Mouse (Mus musculus) neural tube, embryonic 10.5 days (tissue): ENCODE results near the gene B4gat1.

Experiments
- DNase-seq: peaks from one replicate; pipeline ENCODE4 v3.0.0-alpha.2; 2017; ENCODE audit warnings: low spot score; ENCODE audit errors: extremely low spot score

The B4gat1 gene

GRCm38 (mm10) chr19:5058801-5059771 lies 20.5 kb downstream of the B4gat1 start:
- DNase-seq: no peak

DNA sequence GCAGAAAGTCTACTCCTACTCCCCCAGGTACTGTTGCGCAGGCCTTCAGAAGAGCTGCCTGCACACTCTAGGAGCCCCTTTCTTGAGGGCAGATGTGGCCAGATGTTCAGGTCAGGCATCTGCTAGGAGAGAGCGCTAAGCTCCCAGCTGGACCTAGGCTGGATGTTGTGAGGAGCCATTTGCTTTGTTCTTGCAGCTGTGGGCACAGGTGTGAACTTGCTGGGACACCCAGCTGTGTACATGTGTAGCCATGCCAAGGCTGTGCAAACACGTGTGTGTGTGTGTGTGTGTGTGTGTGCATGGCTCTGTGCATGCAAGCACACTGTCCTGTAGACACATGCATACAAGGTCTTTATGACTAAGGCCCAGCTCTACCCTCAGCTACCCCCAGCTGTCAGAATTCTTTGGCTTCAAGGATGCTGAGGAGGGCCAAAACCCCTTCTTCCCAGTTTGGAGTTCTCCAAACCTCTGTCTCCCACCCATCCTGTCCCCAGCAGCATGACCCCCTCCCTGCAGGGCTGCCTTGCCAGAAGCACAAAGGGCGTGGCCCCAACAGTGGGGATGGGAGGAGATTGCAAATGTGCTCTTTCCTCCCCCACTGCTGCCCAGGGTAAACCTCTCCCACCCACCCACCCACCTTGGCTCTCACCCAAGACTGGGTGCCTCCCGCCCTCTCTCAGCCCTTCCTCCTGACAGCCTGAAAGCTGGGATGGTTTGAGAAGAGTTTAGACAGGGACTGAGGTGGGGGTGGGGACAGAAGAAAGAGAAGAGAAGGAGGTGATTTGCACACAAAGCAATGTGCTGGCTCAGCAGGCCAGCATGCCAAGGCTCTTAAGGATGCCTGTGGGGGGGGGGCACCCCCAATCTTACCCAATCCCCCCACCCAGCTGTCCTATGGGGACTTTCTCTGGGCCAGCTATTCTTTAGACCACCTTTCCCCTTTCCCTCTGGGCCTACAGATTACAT lies 22.0 kb downstream of the B4gat1 start:
- no peak for DNase-seq

DNA sequence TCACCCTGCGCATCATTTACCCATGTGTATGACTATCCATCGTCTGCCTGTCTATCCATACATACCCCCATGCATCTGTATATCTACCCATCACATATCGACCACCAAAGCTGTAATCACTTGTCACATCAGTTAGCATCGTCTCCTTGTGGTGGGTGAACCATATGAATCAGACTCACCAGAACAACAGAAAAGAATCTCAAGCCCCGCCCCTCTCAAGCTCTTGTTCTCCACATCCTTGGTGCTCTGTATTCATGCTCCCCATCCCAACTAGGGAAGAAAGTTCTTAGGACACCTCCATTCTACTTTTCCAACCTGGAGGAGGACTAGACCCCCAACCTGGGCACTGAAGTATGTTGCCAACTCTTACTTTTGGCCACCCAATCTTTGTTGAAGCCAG lies 23.4 kb downstream of the B4gat1 start:
- no peak for DNase-seq

DNA sequence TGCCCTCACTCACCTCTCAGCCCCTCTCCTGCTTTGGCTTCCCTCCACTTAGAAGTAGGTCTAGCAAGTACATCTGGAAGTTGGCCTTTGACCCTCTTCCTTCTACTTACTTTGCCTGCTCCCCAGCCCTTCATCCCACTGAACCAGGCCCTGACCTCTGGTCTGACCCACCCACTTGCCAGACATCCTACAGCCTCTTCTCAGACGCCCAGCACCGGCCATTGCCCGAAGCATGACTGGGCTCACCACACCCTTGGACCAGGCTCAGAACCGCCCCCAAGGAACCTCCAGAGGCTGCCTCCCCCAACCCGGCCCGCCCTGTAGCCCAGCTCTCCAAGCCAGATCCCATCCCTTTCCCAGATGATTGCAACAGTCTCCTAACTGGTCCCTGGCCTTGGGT lies 23.8 kb downstream of the B4gat1 start:
- no peak for DNase-seq

DNA sequence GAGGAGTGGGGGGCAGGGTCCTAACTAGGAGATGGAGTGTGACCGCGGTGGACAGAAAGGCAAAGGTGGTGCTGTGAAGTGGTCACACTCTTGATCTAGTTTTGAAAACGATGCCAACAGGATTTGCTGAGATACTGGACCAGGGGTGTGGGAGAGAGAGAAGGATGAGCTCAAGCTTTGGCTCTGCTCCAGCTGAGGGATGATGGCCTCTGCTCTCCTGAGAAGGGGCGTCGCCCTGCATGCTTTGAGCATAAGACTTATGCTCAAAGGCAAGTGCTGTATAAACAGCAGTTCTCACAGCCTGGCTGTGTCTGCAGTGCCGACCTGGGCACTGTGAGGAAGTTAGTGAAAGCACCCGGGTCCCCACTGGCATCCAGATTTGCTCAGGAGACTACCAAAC lies 26.5 kb downstream of the B4gat1 start:
- DNase-seq: no peak

GRCm38 (mm10) chr19:5067040-5067799 lies 28.6 kb downstream of the B4gat1 start:
- DNase-seq: no peak

DNA sequence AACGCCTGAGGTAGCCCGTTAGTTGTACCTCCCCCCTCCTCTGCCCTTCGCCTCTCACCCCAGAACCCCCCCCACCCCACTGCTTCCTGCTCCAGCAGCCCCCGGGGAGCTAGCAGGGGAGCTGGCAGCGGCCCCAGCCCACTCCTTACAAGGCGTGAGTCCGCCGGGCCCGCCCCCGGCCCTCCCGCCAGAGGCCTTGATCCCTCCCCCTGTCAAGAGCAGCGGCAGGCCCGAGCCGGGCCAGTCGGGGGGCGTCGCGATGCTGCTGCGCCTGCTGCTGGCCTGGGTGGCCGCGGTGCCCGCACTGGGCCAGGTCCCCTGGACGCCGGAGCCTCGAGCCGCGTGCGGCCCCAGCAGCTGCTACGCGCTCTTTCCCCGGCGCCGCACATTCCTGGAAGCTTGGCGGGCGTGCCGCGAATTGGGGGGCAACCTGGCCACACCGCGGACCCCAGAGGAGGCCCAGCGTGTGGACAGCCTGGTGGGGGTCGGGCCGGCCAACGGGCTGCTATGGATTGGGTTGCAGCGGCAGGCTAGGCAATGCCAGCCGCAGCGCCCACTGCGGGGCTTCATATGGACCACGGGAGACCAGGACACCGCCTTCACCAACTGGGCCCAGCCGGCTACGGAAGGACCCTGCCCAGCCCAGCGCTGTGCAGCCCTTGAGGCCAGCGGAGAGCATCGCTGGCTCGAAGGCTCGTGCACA lies 29.4 kb downstream of the B4gat1 start, which contains the start of gene Cd248:
Gene Cd248, plus strand, starts transcription at position 212 of the 703 bp plus-strand sequence.
- DNase-seq: peak; percentile 79

- DNase-seq: no peak
These were observed 30.1 kb downstream of the B4gat1 start for GRCm38 (mm10) chr19:5068570-5069234.

- no peak for DNase-seq
These were observed 30.9 kb downstream of the B4gat1 start for GRCm38 (mm10) chr19:5069486-5069885.

- DNase-seq: no peak
These were observed 31.4 kb downstream of the B4gat1 start for GRCm38 (mm10) chr19:5069978-5070377.

DNA sequence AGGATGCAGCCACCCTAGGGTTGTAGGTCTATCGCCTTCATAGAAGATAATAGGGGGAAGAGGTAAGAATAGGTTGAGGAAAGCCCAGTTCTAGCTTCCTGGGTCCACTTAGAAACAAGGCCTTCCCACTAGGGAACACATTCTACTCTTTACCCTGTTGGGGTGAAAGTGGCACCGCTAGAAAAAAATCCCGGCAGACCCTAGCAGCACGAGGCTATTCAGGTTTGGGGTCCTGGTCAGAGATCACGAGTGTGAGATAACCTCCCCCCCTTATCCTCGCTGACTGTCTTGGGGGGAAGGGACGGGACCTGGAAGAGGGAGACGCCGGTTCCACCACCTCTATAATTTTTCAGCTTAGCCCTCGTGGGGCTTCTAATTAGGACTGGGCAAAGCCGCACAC lies 32.5 kb downstream of the B4gat1 start:
- peak; percentile 52 for DNase-seq

DNA sequence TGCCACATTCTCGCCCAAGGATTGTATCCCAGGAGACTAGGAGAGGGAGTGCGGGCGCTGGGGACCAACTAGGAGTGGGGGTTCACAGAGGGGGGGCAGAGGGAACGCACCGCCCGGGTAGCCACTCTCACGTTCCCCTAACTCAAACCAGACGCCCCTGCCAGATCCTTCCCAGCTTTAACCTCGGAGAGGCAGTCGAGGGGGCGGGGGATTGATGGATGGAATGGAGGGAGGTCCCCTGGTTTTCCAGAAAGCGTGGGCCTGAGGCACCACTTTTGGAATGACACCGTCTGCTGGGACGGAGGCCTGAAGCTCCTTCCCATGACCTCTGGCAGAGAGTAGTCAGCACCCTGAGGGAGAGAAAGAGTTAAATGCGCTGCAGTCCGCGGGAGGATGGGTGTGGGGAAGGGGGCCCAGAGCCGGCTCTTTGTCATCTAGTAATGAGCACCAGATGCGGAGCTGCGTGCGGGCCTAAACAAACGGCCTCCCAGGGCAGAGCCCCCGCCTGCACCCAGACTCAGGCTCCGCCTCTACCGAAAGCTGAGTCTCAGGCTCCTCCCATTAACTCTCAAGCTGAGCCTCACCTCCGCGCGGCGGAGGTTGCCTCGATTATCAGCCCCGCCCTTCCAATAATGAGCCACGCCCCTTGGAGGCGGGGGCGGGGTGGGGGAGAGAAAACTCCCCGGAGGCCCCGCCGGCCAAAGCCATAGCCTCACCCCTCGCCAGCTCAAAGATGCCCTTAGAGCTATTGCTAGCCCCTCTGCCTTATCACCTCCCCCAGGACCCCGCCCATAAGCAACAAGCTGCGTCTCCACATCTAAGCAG lies 33.1 kb downstream of the B4gat1 start:
- DNase-seq: peak; percentile 90

GRCm38 (mm10) chr19:5072389-5073019 lies 33.9 kb downstream of the B4gat1 start:
- DNase-seq: peak; percentile 50

GRCm38 (mm10) chr19:5073028-5073427 lies 34.4 kb downstream of the B4gat1 start:
- peak; percentile 80 for DNase-seq

- no peak for DNase-seq
These were observed 34.9 kb downstream of the B4gat1 start for GRCm38 (mm10) chr19:5073518-5073917.

DNA sequence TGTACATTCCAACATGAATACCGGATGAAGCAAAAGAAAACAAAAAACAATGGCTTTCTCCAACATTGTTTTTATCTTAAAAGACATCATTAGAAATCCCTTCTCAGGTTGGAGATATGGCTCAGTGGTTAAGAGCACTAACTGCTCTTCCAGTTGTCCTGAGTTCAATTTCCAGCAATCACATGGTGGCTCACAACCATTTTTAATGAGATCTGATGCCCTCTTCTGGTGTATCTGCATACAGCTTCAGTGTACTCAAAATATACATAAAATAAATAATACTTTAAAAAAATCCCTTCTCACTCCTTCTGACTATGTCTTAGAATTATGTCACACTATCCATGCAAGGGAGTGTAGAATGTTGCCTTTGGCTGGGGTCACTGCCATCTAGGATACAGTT lies 40.7 kb downstream of the B4gat1 start:
- DNase-seq: no peak

DNA sequence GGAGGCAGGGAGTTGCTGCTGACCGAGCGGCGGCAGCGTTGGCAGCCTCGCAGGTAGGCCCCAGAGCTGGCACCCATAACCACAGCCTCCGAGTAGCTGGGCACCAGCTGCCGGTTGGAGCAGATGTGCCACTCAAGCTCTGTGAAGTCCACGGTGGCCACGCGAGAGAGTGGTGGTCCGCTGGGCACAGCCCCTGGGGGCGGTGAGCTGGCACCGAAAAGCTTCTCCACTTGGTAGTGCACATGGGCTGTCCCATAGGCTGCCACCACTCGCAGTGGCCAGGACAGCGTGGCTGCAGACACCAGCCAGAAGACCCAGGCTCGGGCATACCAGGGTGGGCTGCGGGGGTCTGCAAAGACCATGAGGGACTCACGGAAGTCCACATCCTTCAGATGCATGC lies 43.4 kb downstream of the B4gat1 start:
- no peak for DNase-seq

DNA sequence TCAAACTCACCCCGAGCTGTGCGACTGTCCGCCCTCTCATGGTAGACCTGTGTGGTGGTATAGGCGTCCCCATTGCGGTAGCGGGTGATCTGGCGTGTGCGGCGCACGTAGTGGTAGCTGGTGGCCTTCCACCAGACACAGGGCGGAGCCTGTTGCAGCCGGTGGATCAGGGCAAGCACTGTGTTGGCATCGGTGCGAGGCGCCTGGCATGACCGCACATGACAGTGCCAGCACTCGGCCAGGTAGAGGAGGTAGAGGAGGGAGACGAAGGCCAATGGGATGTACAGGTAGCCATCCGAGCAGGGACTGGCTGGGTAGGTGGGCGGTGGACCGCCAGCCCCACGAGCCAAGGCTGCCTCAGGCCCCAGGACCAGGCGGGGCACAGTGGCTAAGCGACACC lies 44.0 kb downstream of the B4gat1 start:
- DNase-seq: no peak
